Mouse (Mus musculus) heart, postnatal 0 days (tissue): ENCODE measurements around the gene Ncan.
"Not testable (repeated sequence)": the region's sequence is repeated elsewhere in the genome, so short reads cannot be mapped to it uniquely, and the experiment has no call there.

Experiments used
- CTCF ChIP-seq: IDR thresholded peaks from 2 replicates; pipeline ENCODE4 v1.5.1; 2016; ENCODE audit warnings: antibody characterized with exemption, control low read depth, low read depth
- EP300 ChIP-seq: IDR thresholded peaks from 2 replicates; pipeline ENCODE4 v1.6.1; 2016; ENCODE audit warnings: antibody characterized with exemption, low read depth

DNA sequence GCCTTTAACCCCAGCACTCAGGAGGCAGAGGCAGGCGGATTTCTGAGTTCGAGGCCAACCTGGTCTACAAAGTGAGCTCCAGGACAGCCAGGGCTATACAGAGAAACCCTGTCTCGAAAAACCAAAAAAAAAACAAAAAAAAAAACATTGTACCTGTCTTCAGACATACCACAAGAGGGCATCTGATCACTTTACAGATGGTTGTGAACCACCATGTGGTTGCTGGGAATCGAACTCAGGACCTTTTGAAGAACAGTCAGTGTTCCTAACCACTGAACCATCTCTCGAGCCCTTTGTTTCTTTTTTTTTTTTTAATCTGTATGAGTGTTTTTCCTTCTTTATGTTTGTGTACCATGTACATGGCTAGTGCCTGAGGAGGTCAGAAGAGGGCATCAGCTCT, 70.2 kb downstream of the Ncan start:
- TF ChIP-seq EP300, CTCF: not testable (repeated sequence)
